Comparison of ENCODE assay signal across 11 mouse cellular contexts in the genomic region with DNA sequence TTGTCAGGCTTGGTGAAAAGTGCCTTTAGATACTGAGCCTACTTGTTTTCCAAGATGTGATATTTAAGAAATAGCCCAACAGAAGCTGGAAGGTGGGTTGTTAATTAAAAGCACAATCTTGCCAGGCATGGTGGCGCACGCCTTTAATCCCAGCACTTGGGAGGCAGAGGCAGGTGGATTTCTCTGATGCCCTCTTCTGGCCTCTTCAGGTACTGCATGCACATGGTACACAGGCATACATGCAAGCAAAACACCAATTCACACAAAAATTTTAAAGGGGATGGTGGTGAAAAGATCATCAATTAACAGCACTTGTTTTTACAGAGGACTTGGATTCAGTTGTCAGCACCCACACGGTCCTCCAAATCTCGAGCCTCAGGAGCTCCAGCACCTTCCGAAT. TPM values are rescaled to one million over a fixed set of nuclear protein-coding genes. Genes with fewer than 3 reads are reported as not detected.
A peak's percentile ranks its signal among the peaks of the same experiment; 100 is the strongest.
DNase-seq lines count a peak whose midpoint lies in the region; ATAC-seq and TF ChIP-seq lines count a peak whose summit lies in the region.
"Had no signal": no experiment of that assay in that cellular context is flagged by ENCODE, and none has a peak within 500 bp of the region (broad histone marks: within the 10 kb centered on the region; RNA-seq: fewer than 3 reads in every experiment).

No protein-coding gene starts in this region.

- no peak overlapping the region for H3K27ac ChIP-seq in intestine, postnatal 0 days (ENCODE audit: low read depth, low read length)
- no peak overlapping the region for H3K27ac ChIP-seq in intestine, embryonic 16.5 days (ENCODE audit: low read length)
- H3K27ac ChIP-seq in MEL (ENCODE audit: control insufficient read depth, low read depth, low read length), result no peak overlapping the region
- H3K27ac ChIP-seq: embryonic facial prominence, embryonic 13.5 days; lung, embryonic 15.5 days had no signal

- H3K27me3 ChIP-seq in intestine, postnatal 0 days (replicated peaks; ENCODE audit: control insufficient read depth, insufficient read depth, low read length), result no peaks in the 10 kb centered on the region
- no peaks in the 10 kb centered on the region for H3K27me3 ChIP-seq in intestine, embryonic 16.5 days (replicated peaks; ENCODE audit: control insufficient read depth, insufficient read depth, low read length)
- no peaks in the 10 kb centered on the region for H3K27me3 ChIP-seq in MEL (ENCODE audit: control insufficient read depth in 1 of 2, insufficient read depth in 2 of 2, low read length in 2 of 2)
- H3K27me3 ChIP-seq: lung, embryonic 15.5 days had no signal

- TF ChIP-seq CTCF in intestine, postnatal 0 days (IDR thresholded peaks at IDR 0.05; ENCODE audit: low read depth), result peak; percentile 60
- peak; percentile 43 to 65 (median 55) for TF ChIP-seq CTCF in MEL (IDR thresholded peaks at IDR 0.05 in 2 of 3, conservative IDR thresholded peaks at IDR 0.05 in 1 of 3; ENCODE audit: control insufficient read depth in 1 of 3, insufficient read depth in 1 of 3, low read depth in 2 of 3, low read length in 3 of 3, poor library complexity in 1 of 3, severe bottlenecking in 1 of 3)

- TF ChIP-seq POLR2A in MEL (IDR thresholded peaks at IDR 0.05; ENCODE audit: control insufficient read depth in 1 of 2, insufficient read depth in 1 of 2, low read depth in 1 of 2, low read length in 2 of 2, poor library complexity in 1 of 2), result no peak

- DNase-seq in A20 (ENCODE audit: low read depth, low spot score), result peak; percentile 58
- peak; percentile 65 for DNase-seq in MEL (ENCODE audit: low read depth, low spot score)
- peak; percentile 18 for DNase-seq in lung, postnatal 10 days
- DNase-seq in heart, postnatal 25 days (ENCODE audit: low spot score), result no peak
- DNase-seq: kidney, postnatal 10 days had no signal

- no peak overlapping the region for H3K9ac ChIP-seq in intestine, postnatal 0 days (ENCODE audit: low read depth, low read length)
- H3K9ac ChIP-seq in intestine, embryonic 16.5 days (ENCODE audit: low read depth, low read length), result no peak overlapping the region
- H3K9ac ChIP-seq in MEL (ENCODE audit: control insufficient read depth, low read depth, low read length, poor library complexity, severe bottlenecking), result no peak overlapping the region
- H3K9ac ChIP-seq: embryonic facial prominence, embryonic 13.5 days; lung, embryonic 15.5 days had no signal

- peaks cover 3% of the 10 kb centered on the region; the same call in 1 of the 2 replicates for H3K79me2 ChIP-seq in MEL (ENCODE audit: control insufficient read depth, insufficient read depth, low read length, poor library complexity)

- H3K4me3 ChIP-seq in intestine, postnatal 0 days (ENCODE audit: low read depth, low read length), result no peak overlapping the region
- H3K4me3 ChIP-seq in intestine, embryonic 16.5 days (ENCODE audit: low read length), result no peak overlapping the region
- H3K4me3 ChIP-seq in MEL (ENCODE audit: control insufficient read depth in 1 of 2, insufficient read depth in 1 of 2, low read depth in 2 of 2, low read length in 2 of 2), result no peak overlapping the region
- H3K4me3 ChIP-seq: embryonic facial prominence, embryonic 13.5 days; lung, embryonic 15.5 days had no signal

- H3K4me1 ChIP-seq in intestine, postnatal 0 days (replicated peaks; ENCODE audit: control insufficient read depth, insufficient read depth, low read length), result no peaks in the 10 kb centered on the region
- no peaks in the 10 kb centered on the region for H3K4me1 ChIP-seq in intestine, embryonic 16.5 days (ENCODE audit: control insufficient read depth, insufficient read depth, low read length)
- H3K4me1 ChIP-seq in MEL (ENCODE audit: control insufficient read depth in 1 of 2, insufficient read depth in 2 of 2, low read length in 2 of 2), result peaks cover 0 to 9% of the 10 kb centered on the region in 2 experiments; a peak in 1 of 4 replicates

- peak; percentile 6 for TF ChIP-seq RAD21 in MEL (IDR thresholded peaks at IDR 0.05; ENCODE audit: low read depth, low read length)

- TF ChIP-seq EP300 in MEL (IDR thresholded peaks at IDR 0.05; ENCODE audit: low read depth in 1 of 2, low read length in 2 of 2), result no peak

- H3K4me2 ChIP-seq in intestine, postnatal 0 days (replicated peaks; ENCODE audit: low read depth), result no peak overlapping the region
- no peak overlapping the region for H3K4me2 ChIP-seq in intestine, embryonic 16.5 days (ENCODE audit: low read depth, low read length)
- H3K4me2 ChIP-seq: embryonic facial prominence, embryonic 13.5 days; lung, embryonic 15.5 days had no signal

- intact Hi-C loops in heart, postnatal 25 days (cut with DNase I), result loop anchor here (10.0 kb wide), 1 partner anchor 110 kb away; a partner anchor contains a TSS

- H3K9me3 ChIP-seq in intestine, postnatal 0 days (ENCODE audit: control insufficient read depth), result no peaks in the 10 kb centered on the region
- H3K9me3 ChIP-seq in intestine, embryonic 16.5 days (ENCODE audit: control insufficient read depth, low read length), result no peaks in the 10 kb centered on the region
- H3K9me3 ChIP-seq in MEL (replicated peaks; ENCODE audit: insufficient read depth, low read length), result no peaks in the 10 kb centered on the region
- H3K9me3 ChIP-seq: embryonic facial prominence, embryonic 13.5 days; lung, embryonic 15.5 days had no signal

- H3K36me3 ChIP-seq in intestine, postnatal 0 days (ENCODE audit: control insufficient read depth, insufficient read depth), result no peaks in the 10 kb centered on the region
- H3K36me3 ChIP-seq in intestine, embryonic 16.5 days (ENCODE audit: control insufficient read depth, insufficient read depth, low read length), result no peaks in the 10 kb centered on the region
- peaks cover 0 to 6% of the 10 kb centered on the region in 2 experiments; a peak in 2 of 4 replicates for H3K36me3 ChIP-seq in MEL (ENCODE audit: control insufficient read depth in 1 of 2, insufficient read depth in 2 of 2, low read length in 2 of 2)
- H3K36me3 ChIP-seq: embryonic facial prominence, embryonic 13.5 days; lung, embryonic 15.5 days had no signal

- ATAC-seq in intestine, postnatal 0 days, result no peak
- no peak for ATAC-seq in intestine, embryonic 16.5 days
- ATAC-seq in erythroid progenitor cell, adult 5-6 weeks (replicated peaks; ENCODE audit: low FRiP score, poor library complexity, severe bottlenecking), result no peak
- ATAC-seq in frontal cortex, adult (ENCODE audit: low TSS enrichment), result no peak

- WGBS in intestine, postnatal 0 days, result 92% methylated on average over 5 of the region's 5 CpGs
- WGBS in intestine, embryonic 16.5 days, result 88% methylated on average over 5 of the region's 5 CpGs

TF ChIP-seq in MEL, 35 proteins besides CTCF, POLR2A, EP300 and RAD21:
- TF ChIP-seq MYC (IDR thresholded peaks at IDR 0.05; ENCODE audit: low read depth, low read length), result peak; percentile 64; the same call in 1 of the 2 replicates
- no peak for TF ChIP-seq ETS1 (IDR thresholded peaks at IDR 0.05; ENCODE audit: low read depth, low read length)
- TF ChIP-seq JUND (IDR thresholded peaks at IDR 0.05; ENCODE audit: low read depth, low read length), result no peak
- peak; percentile 55 for TF ChIP-seq SMC3 (IDR thresholded peaks at IDR 0.05; ENCODE audit: low read depth, low read length)

RNA-seq across cellular contexts. Expression of a gene that starts 35.6 kb away (rescaled TPM):
- polyA plus RNA-seq in intestine, postnatal 0 days (2015; fragmentation: Nextera tagmentation; extraction: Ambion mirVana), result 1.5 and 2.2 TPM in 2 replicates
- 3.6 and 4.1 TPM in 2 replicates for polyA plus RNA-seq in intestine, embryonic 16.5 days (2015; fragmentation: Nextera tagmentation; extraction: Ambion mirVana)
- total RNA-seq in MEL (2012; rRNA removed), result 0.03 and 0.04 TPM in 2 replicates
- under 1 TPM in 1 of 2 experiments, not detected in 1; 0.15 TPM for polyA plus RNA-seq in MEL (2012; ENCODE audit: insufficient read depth in 1 of 2, insufficient read length in 2 of 2, low read depth in 1 of 2, low replicate concordance in 2 of 2, missing spikeins in 1 of 2)
- total RNA-seq in erythroid progenitor cell, adult 5-6 weeks (2015; ENCODE audit: low replicate concordance), result not detected in 2 replicates
- 0.26 and 1.5 TPM in 2 replicates for total RNA-seq in erythroid progenitor cell, adult 5-6 weeks (2017; ENCODE audit: low replicate concordance)
- under 1 TPM; 0.59 to 0.91 TPM for total RNA-seq in heart, postnatal 25 days (2021)

RNA-seq across cellular contexts. Expression of a gene that starts 41.6 kb away (rescaled TPM):
- 105 and 119 TPM in 2 replicates for polyA plus RNA-seq in intestine, postnatal 0 days (2015; fragmentation: Nextera tagmentation; extraction: Ambion mirVana)
- 119 and 154 TPM in 2 replicates for polyA plus RNA-seq in intestine, embryonic 16.5 days (2015; fragmentation: Nextera tagmentation; extraction: Ambion mirVana)
- not detected in 2 replicates for total RNA-seq in MEL (2012; rRNA removed)
- not detected for polyA plus RNA-seq in MEL (2012; ENCODE audit: insufficient read depth in 1 of 2, insufficient read length in 2 of 2, low read depth in 1 of 2, low replicate concordance in 2 of 2, missing spikeins in 1 of 2)
- not detected in 2 replicates for total RNA-seq in erythroid progenitor cell, adult 5-6 weeks (2015; ENCODE audit: low replicate concordance)
- total RNA-seq in erythroid progenitor cell, adult 5-6 weeks (2017; ENCODE audit: low replicate concordance), result not detected in 2 replicates
- not detected for total RNA-seq in heart, postnatal 25 days (2021)
- polyA plus RNA-seq: embryonic facial prominence, embryonic 13.5 days had no signal
